Mouse (Mus musculus): ENCODE data around the gene Tspan5. TPM values are rescaled to one million over a fixed set of nuclear protein-coding genes. Genes with fewer than 3 reads are reported as not detected.

Gene Tspan5
- total RNA-seq, 1 experiment = 12.7 TPM

DNA sequence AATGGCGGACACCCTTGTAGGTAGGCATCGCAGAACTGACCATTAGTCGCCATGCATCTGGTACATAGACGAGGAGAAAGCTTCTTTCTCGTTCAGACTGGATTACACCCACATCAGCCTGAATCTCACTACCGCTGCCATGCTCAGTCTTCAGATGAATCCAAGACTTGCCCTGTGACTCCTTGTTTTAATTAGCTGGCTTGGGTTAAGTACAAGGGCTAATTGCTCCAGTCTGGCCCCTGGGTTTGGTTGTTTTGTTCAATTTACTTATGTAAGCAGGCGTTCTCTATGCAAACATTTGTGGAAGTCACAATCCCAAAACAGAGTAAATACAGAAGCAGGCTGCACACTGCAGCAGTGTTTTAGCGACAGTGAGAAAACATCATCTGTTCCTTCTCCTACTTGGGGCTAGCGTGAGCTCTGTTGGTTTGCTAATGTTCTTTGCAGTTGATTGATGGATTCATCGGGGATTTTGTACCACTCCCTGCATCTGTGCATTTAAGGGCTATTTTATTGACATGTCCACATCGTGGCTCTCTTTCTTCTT, 107.8 kb downstream of the Tspan5 start:
- no peak overlapping the region for H3K27ac ChIP-seq (ENCODE audit: insufficient read depth, low read depth, low read length, poor library complexity, severe bottlenecking)
- in situ Hi-C loops (cut with MboI; ENCODE audit: low sequenced_read_pairs in 2 of 2, unreplicated experiment in 2 of 2) = no loop called here
- H3K4me1 ChIP-seq (ENCODE audit: control insufficient read depth in 2 of 2, insufficient read depth in 2 of 2, low read length in 2 of 2, poor library complexity in 1 of 2) = peaks cover 0 to 2% of the 10 kb centered on the region in 2 experiments; a peak in 1 of 4 replicates
- no peak for DNase-seq (ENCODE audit: low read depth, low spot score)
- no peak overlapping the region for H3K4me3 ChIP-seq (ENCODE audit: insufficient read depth in 1 of 2, low read depth in 1 of 2, low read length in 2 of 2, poor library complexity in 1 of 2, severe bottlenecking in 1 of 2)
- no peaks in the 10 kb centered on the region for H3K9me3 ChIP-seq (ENCODE audit: control insufficient read depth, insufficient read depth, low read depth, low read length)
- H3K36me3 ChIP-seq (ENCODE audit: control insufficient read depth, insufficient read depth, low read length, poor library complexity, severe bottlenecking) = no peaks in the 10 kb centered on the region
- H3K9ac ChIP-seq (ENCODE audit: insufficient read depth, low read depth, low read length, poor library complexity, severe bottlenecking) = no peak overlapping the region
- no peak for TF ChIP-seq CHD2 (IDR thresholded peaks at IDR 0.05; ENCODE audit: low read depth, low read length)
- TF ChIP-seq MAFK (IDR thresholded peaks at IDR 0.05; ENCODE audit: insufficient read depth, low read depth, low read length) = no peak
- TF ChIP-seq ZC3H11A (IDR thresholded peaks at IDR 0.05; ENCODE audit: borderline replicate concordance, low read depth, low read length) = no peak
- no peak for TF ChIP-seq HCFC1 (IDR thresholded peaks at IDR 0.05; ENCODE audit: borderline replicate concordance, insufficient read depth, low read length)
- no peak for TF ChIP-seq ZNF384 (IDR thresholded peaks at IDR 0.05; ENCODE audit: low read depth, low read length)

DNA sequence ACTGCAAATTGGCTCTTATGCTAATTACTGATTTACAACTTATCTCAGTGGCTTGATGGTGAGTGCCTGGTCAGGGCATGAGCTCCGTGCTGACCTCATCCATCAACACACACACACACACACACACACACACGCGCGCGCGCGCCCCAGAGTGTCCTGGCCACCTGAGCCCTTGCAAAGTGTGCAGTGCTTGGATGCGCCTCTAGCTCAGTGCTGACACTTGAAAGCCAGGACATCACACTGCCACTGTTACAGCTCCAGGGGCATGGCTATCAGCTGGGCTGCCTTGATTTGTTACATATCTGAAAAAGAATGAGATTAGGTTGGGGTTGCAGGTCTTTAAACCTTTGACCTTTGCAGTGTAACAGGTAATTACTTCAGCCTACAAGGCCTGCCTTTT, 109.9 kb downstream of the Tspan5 start:
- no peaks in the 10 kb centered on the region for H3K36me3 ChIP-seq (ENCODE audit: control insufficient read depth, insufficient read depth, low read length, poor library complexity, severe bottlenecking)
- no peak overlapping the region for H3K9ac ChIP-seq (ENCODE audit: insufficient read depth, low read depth, low read length, poor library complexity, severe bottlenecking)
- no peak overlapping the region for H3K27ac ChIP-seq (ENCODE audit: insufficient read depth, low read depth, low read length, poor library complexity, severe bottlenecking)
- no peaks in the 10 kb centered on the region for H3K9me3 ChIP-seq (ENCODE audit: control insufficient read depth, insufficient read depth, low read depth, low read length)
- TF ChIP-seq ZC3H11A (IDR thresholded peaks at IDR 0.05; ENCODE audit: borderline replicate concordance, low read depth, low read length) (no peak), HCFC1 (IDR thresholded peaks at IDR 0.05; ENCODE audit: borderline replicate concordance, insufficient read depth, low read length) (no peak)
- H3K4me1 ChIP-seq (ENCODE audit: control insufficient read depth in 2 of 2, insufficient read depth in 2 of 2, low read length in 2 of 2, poor library complexity in 1 of 2) = peaks cover 0 to 6% of the 10 kb centered on the region in 2 experiments; a peak in 1 of 4 replicates
- in situ Hi-C loops (cut with MboI; ENCODE audit: low sequenced_read_pairs in 2 of 2, unreplicated experiment in 2 of 2) = no loop called here
- DNase-seq (ENCODE audit: low read depth, low spot score) = no peak
- H3K4me3 ChIP-seq (ENCODE audit: insufficient read depth in 1 of 2, low read depth in 1 of 2, low read length in 2 of 2, poor library complexity in 1 of 2, severe bottlenecking in 1 of 2) = no peak overlapping the region

DNA sequence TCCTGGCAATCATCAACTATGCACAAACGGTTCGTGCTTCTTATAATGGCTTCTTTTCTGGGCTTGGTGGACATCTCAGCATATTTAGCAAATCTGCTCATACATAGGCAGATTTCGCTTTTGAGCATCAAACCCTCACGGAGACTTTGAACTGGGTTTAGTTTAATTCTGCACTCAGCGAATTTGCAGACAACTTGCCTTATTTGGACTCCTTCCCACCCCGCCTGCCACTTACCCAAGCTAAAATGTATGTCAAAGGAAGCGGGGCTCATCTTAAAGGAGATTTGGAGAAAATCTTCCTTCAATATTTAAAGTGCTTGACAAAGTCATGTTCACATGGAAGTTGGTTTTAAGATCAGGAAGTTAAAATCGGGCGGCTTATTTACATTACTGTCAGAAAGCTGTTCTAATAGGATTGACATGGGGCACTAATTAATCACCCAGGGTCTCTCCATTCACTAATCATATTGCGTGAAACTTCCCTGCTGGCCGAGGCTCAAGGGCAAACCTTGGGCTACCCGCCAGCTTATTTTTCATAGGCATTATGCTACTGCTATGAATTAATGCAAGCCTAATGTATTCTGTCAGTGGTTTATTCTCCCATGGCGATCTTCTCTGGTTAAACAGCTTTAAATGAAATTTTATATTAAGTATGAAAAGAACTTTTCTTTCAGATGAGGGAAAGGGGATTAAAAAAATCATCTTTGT, 111.1 kb downstream of the Tspan5 start:
- Histone ChIP-seq H3K9me3 (ENCODE audit: control insufficient read depth, insufficient read depth, low read depth, low read length) (no peaks in the 10 kb centered on the region), H3K4me3 (ENCODE audit: insufficient read depth in 1 of 2, low read depth in 1 of 2, low read length in 2 of 2, poor library complexity in 1 of 2, severe bottlenecking in 1 of 2) (no peak overlapping the region), H3K4me1 (ENCODE audit: control insufficient read depth in 2 of 2, insufficient read depth in 2 of 2, low read length in 2 of 2, poor library complexity in 1 of 2) (peaks cover 0 to 6% of the 10 kb centered on the region in 2 experiments; a peak in 1 of 4 replicates), H3K36me3 (ENCODE audit: control insufficient read depth, insufficient read depth, low read length, poor library complexity, severe bottlenecking) (no peaks in the 10 kb centered on the region), H3K9ac (ENCODE audit: insufficient read depth, low read depth, low read length, poor library complexity, severe bottlenecking) (no peak overlapping the region), H3K27ac (ENCODE audit: insufficient read depth, low read depth, low read length, poor library complexity, severe bottlenecking) (no peak overlapping the region)
- no peak for TF ChIP-seq MAFK (IDR thresholded peaks at IDR 0.05; ENCODE audit: insufficient read depth, low read depth, low read length)
- TF ChIP-seq ZC3H11A (IDR thresholded peaks at IDR 0.05; ENCODE audit: borderline replicate concordance, low read depth, low read length) = no peak
- TF ChIP-seq HCFC1 (IDR thresholded peaks at IDR 0.05; ENCODE audit: borderline replicate concordance, insufficient read depth, low read length) = no peak
- in situ Hi-C loops (cut with MboI; ENCODE audit: low sequenced_read_pairs in 2 of 2, unreplicated experiment in 2 of 2) = no loop called here
- DNase-seq (ENCODE audit: low read depth, low spot score) = no peak

DNA sequence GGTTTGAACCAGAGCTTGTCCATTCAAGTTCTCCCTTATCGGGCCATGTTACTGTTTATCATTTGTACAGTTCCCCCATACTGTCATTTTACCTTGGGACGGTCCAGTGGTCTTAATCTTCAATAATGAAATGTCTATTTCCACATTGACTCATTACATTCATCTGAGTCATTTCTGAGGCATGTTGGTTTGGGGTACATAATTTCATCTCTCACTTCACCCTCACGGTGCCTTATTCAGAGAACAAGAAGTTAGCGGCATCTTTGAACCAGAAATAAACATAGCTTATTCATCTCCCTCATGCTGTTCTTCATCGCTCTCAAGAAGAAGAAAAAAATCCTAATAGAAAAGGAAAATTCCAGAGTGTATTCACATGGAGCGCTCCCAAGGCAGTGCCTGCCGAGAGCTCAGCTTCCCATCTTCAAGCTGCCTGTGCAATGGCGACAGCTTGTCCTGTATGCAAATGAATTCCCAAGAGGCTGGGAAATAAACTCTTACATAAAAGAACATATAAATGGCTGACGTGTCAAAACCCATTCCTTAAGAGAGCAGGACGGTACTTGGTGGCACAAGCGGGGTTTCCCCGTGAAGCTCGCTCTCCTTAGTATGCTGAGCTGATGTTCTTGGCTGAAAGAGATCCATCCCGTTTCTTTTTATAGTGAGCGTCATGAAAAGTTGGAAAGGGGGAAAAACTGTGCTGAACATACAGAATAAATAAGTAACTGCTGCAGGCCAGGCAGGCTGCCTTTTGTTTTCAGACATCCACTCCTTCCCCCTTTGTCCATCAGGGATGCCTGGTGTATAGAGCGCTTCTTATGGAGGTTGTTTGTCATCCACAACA, 112.2 kb downstream of the Tspan5 start:
- Histone ChIP-seq H3K36me3 (ENCODE audit: control insufficient read depth, insufficient read depth, low read length, poor library complexity, severe bottlenecking) (no peaks in the 10 kb centered on the region), H3K4me3 (ENCODE audit: insufficient read depth in 1 of 2, low read depth in 1 of 2, low read length in 2 of 2, poor library complexity in 1 of 2, severe bottlenecking in 1 of 2) (no peak overlapping the region), H3K27ac (ENCODE audit: insufficient read depth, low read depth, low read length, poor library complexity, severe bottlenecking) (no peak overlapping the region), H3K9me3 (ENCODE audit: control insufficient read depth, insufficient read depth, low read depth, low read length) (no peaks in the 10 kb centered on the region), H3K9ac (ENCODE audit: insufficient read depth, low read depth, low read length, poor library complexity, severe bottlenecking) (no peak overlapping the region), H3K4me1 (ENCODE audit: control insufficient read depth in 2 of 2, insufficient read depth in 2 of 2, low read length in 2 of 2, poor library complexity in 1 of 2) (peaks cover 0 to 12% of the 10 kb centered on the region in 2 experiments; a peak in 1 of 4 replicates)
- no peak for TF ChIP-seq ZNF384 (IDR thresholded peaks at IDR 0.05; ENCODE audit: low read depth, low read length)
- no peak for TF ChIP-seq MAFK (IDR thresholded peaks at IDR 0.05; ENCODE audit: insufficient read depth, low read depth, low read length)
- no peak for TF ChIP-seq CHD2 (IDR thresholded peaks at IDR 0.05; ENCODE audit: low read depth, low read length)
- no peak for TF ChIP-seq ZC3H11A (IDR thresholded peaks at IDR 0.05; ENCODE audit: borderline replicate concordance, low read depth, low read length)
- TF ChIP-seq HCFC1 (IDR thresholded peaks at IDR 0.05; ENCODE audit: borderline replicate concordance, insufficient read depth, low read length) = no peak
- in situ Hi-C loops (cut with MboI; ENCODE audit: low sequenced_read_pairs in 2 of 2, unreplicated experiment in 2 of 2) = no loop called here
- DNase-seq (ENCODE audit: low read depth, low spot score) = no peak
